Mouse (Mus musculus): ENCODE data around the gene Sri.

Sri gene

DNA sequence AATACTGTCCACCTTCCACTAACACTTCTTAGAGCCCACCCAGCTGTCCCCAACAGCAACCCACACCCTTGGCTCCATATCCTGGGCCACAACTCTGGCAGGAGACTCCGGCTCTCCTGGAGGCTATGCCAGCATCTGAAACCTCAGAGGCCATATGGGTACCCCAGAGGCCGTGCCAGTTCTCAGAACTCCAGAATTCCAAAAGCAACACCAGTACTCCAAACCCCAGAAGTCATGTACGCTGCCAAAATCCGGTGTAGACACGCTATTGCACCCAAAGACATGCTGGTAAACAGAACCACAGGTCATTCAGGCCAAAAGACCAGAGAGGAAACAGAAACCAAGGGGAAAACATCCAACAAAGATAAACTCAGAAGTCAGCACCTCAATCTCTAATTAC lies 66.4 kb downstream of the Sri start:
- peak; percentile 82 for DNase-seq

DNA sequence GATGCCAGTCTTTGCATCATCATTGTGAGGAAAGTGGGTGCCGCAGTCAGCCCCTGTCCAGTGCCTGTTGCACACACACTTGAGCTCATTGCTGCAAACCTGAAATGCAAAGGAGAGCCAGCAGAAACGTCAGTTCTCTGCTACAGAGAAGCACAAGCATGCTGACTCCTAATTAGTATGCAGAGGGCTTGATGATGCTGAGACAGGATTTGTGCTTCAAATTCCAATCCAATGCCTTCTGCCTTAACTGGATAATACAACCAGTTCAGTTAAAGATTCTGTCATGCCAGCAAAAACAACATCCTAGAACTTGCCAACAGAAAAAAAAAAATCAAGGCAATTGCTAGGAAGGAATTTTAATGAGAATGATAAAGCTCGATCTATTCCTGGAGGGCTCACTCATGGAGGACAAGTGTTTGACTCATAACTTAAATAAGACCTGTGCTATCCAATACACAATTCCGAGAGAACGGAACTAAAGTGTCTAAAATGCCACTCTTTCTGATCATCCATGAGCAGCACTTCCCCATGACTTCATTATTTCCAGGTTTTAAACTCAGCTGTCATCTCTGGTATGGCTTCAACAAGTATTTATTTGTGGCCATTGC lies 70.8 kb downstream of the Sri start:
- no peak for DNase-seq

All from cerebellum, adult 11 months (tissue).